Comparison of ENCODE assay signal across 27 mouse cellular contexts in the genomic region with DNA sequence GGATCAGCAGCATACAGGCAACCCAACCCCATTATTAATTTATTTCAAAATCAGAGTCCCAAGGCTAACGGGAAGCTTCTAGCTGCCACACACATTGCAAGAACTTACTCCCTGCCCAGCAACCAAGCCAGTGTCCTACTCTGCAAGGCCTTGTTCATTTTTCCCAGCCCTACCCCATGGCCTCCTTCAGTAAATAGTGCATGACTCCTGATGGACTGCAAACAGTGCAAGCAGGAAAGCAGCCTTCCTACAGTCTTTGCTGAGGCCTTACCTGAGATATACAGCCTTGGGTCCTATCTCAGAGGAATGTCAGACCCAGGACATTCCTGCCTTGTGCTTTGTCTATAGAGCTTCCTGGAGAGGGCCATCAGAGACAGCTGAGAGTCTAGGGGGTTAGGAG. TPM values are rescaled to one million over a fixed set of nuclear protein-coding genes. Genes with fewer than 3 reads are reported as not detected.
DNase-seq lines count a peak whose midpoint lies in the region; ATAC-seq and TF ChIP-seq lines count a peak whose summit lies in the region.
"Had no signal": no experiment of that assay in that cellular context is flagged by ENCODE, and none has a peak within 500 bp of the region (broad histone marks: within the 10 kb centered on the region; RNA-seq: fewer than 3 reads in every experiment).

No protein-coding gene starts in this region.

- no peaks in the 10 kb centered on the region for H3K36me3 ChIP-seq in stomach, embryonic 15.5 days
- no peaks in the 10 kb centered on the region for H3K36me3 ChIP-seq in stomach, postnatal 0 days (ENCODE audit: control insufficient read depth, insufficient read depth, low read length)
- no peaks in the 10 kb centered on the region for H3K36me3 ChIP-seq in midbrain, embryonic 15.5 days (replicated peaks)
- H3K36me3 ChIP-seq: embryonic facial prominence, embryonic 10.5 days; embryonic facial prominence, embryonic 12.5 days; forebrain, embryonic 10.5 days; forebrain, embryonic 12.5 days had no signal

- TF ChIP-seq EP300 in stomach, postnatal 0 days (optimal IDR thresholded peaks at IDR 0.05), result no peak

- peak overlapping the region; percentile 18; the same call in 1 of the 2 replicates for H3K27ac ChIP-seq in stomach, embryonic 15.5 days
- H3K27ac ChIP-seq in stomach, postnatal 0 days (replicated peaks), result no peak overlapping the region
- no peak overlapping the region for H3K27ac ChIP-seq in midbrain, embryonic 15.5 days
- H3K27ac ChIP-seq: embryonic facial prominence, embryonic 10.5 days; embryonic facial prominence, embryonic 12.5 days; forebrain, embryonic 10.5 days; forebrain, embryonic 12.5 days had no signal

- ATAC-seq in erythroblast, adult 5-6 weeks (replicated peaks; ENCODE audit: low FRiP score, poor library complexity, severe bottlenecking), result 0 out of 2 replicates have a peak, but pooled peaks have one; percentile 34
- peak; percentile 61; the same call in 1 of the 2 replicates for ATAC-seq in stomach, embryonic 15.5 days (ENCODE audit: insufficient read depth, low FRiP score, low read depth)
- ATAC-seq in stomach, postnatal 0 days (ENCODE audit: low FRiP score, low TSS enrichment), result peak; percentile 75
- ATAC-seq in midbrain, embryonic 15.5 days (replicated peaks), result no peak
- ATAC-seq: activated CD4-positive, CD25-positive, alpha-beta regulatory T cell, adult 4 months; forebrain, embryonic 14.5 days; forebrain, embryonic 16.5 days had no signal

- WGBS in stomach, embryonic 15.5 days, result 55% methylated on average over 1 of the region's 1 CpGs
- 44% methylated on average over 1 of the region's 1 CpGs for WGBS in stomach, postnatal 0 days
- 87% methylated on average over 1 of the region's 1 CpGs for WGBS in midbrain, embryonic 15.5 days

- H3K27me3 ChIP-seq in stomach, embryonic 15.5 days (replicated peaks), result no peaks in the 10 kb centered on the region
- H3K27me3 ChIP-seq in stomach, postnatal 0 days (ENCODE audit: control insufficient read depth, insufficient read depth, low read length), result no peaks in the 10 kb centered on the region
- H3K27me3 ChIP-seq in midbrain, embryonic 15.5 days (replicated peaks), result no peaks in the 10 kb centered on the region

- no peaks in the 10 kb centered on the region for H3K9me3 ChIP-seq in stomach, embryonic 15.5 days
- H3K9me3 ChIP-seq in stomach, postnatal 0 days (ENCODE audit: control insufficient read depth, low read length), result no peaks in the 10 kb centered on the region
- H3K9me3 ChIP-seq in midbrain, embryonic 15.5 days, result no peaks in the 10 kb centered on the region
- H3K9me3 ChIP-seq: embryonic facial prominence, embryonic 10.5 days; embryonic facial prominence, embryonic 12.5 days; forebrain, embryonic 10.5 days; forebrain, embryonic 12.5 days had no signal

- H3K4me1 ChIP-seq in stomach, embryonic 15.5 days, result no peaks in the 10 kb centered on the region; the same call in 1 of the 2 replicates
- H3K4me1 ChIP-seq in stomach, postnatal 0 days (replicated peaks; ENCODE audit: control insufficient read depth, insufficient read depth), result no peaks in the 10 kb centered on the region
- H3K4me1 ChIP-seq in midbrain, embryonic 15.5 days, result no peaks in the 10 kb centered on the region
- H3K4me1 ChIP-seq: embryonic facial prominence, embryonic 12.5 days; forebrain, embryonic 12.5 days had no signal

- no peak overlapping the region for H3K4me2 ChIP-seq in stomach, embryonic 15.5 days
- no peak overlapping the region for H3K4me2 ChIP-seq in stomach, postnatal 0 days (replicated peaks; ENCODE audit: low read depth)
- H3K4me2 ChIP-seq in midbrain, embryonic 15.5 days, result no peak overlapping the region
- H3K4me2 ChIP-seq: embryonic facial prominence, embryonic 12.5 days; forebrain, embryonic 12.5 days had no signal

- TF ChIP-seq CTCF in stomach, postnatal 0 days (IDR thresholded peaks at IDR 0.05; ENCODE audit: low read depth), result no peak

- peak; percentile 52 for DNase-seq in adrenal gland, adult 8-10 months
- no peak for DNase-seq in adrenal gland, postnatal 36 days
- peak; percentile 59 for DNase-seq in stomach, postnatal 0 days (ENCODE audit: low spot score)
- no peak for DNase-seq in thymus, adult 18-20 months
- DNase-seq: cerebellum, adult 11-12 months; cerebellum, adult 2 months; cerebellum, adult 9-10 months; cerebellum, postnatal 10 days; cerebellum, postnatal 25 days had no signal

- H3K9ac ChIP-seq in stomach, embryonic 15.5 days, result no peak overlapping the region
- no peak overlapping the region for H3K9ac ChIP-seq in stomach, postnatal 0 days (ENCODE audit: low read length)
- no peak overlapping the region for H3K9ac ChIP-seq in midbrain, embryonic 15.5 days
- H3K9ac ChIP-seq: embryonic facial prominence, embryonic 12.5 days; forebrain, embryonic 12.5 days had no signal

- H3K4me3 ChIP-seq in stomach, embryonic 15.5 days (replicated peaks), result no peak overlapping the region
- no peak overlapping the region for H3K4me3 ChIP-seq in stomach, postnatal 0 days (ENCODE audit: low read depth, low read length)
- no peak overlapping the region for H3K4me3 ChIP-seq in midbrain, embryonic 15.5 days
- H3K4me3 ChIP-seq: embryonic facial prominence, embryonic 10.5 days; embryonic facial prominence, embryonic 12.5 days; erythroblast, embryonic 14.5 days; forebrain, embryonic 10.5 days; forebrain, embryonic 12.5 days had no signal

RNA-seq across cellular contexts. Expression of a gene that starts 3.6 kb away (rescaled TPM):
- total RNA-seq in adrenal gland, adult 8-10 months (2022), result not detected
- total RNA-seq in adrenal gland, postnatal 36 days (2021), result not detected
- 1.0 TPM in 1 of 2 replicates, not detected in the other for total RNA-seq in erythroblast, adult 5-6 weeks (2015; ENCODE audit: low replicate concordance)
- total RNA-seq in erythroblast, adult 5-6 weeks (2017; ENCODE audit: low replicate concordance), result not detected in 2 replicates
- polyA plus RNA-seq in stomach, embryonic 15.5 days (2015; fragmentation: Nextera tagmentation; extraction: Ambion mirVana), result 0.26 and 0.51 TPM in 2 replicates
- polyA plus RNA-seq in stomach, postnatal 0 days (2015; fragmentation: Nextera tagmentation; extraction: Ambion mirVana), result 0.23 and 0.39 TPM in 2 replicates
- not detected in 2 replicates for polyA plus RNA-seq in midbrain, embryonic 15.5 days (2015; fragmentation: Nextera tagmentation; extraction: Ambion mirVana)
- total RNA-seq: adrenal gland, adult 18-20 months; MEL had no signal
- polyA plus RNA-seq: activated CD4-positive, CD25-positive, alpha-beta regulatory T cell, adult 4 months; C2C12; cerebellum, adult 2 months; cortical plate, adult 2 months; embryonic facial prominence, embryonic 10.5 days; embryonic facial prominence, embryonic 12.5 days; embryonic facial prominence, embryonic 14.5 days; erythroblast, embryonic 14.5 days; forebrain, embryonic 10.5 days; forebrain, embryonic 12.5 days; forebrain, embryonic 14.5 days; forebrain, embryonic 16.5 days; frontal cortex, adult 2 months had no signal

RNA-seq across cellular contexts. Expression of a gene that starts 39.2 kb away (rescaled TPM):
- total RNA-seq in adrenal gland, adult 8-10 months (2022), result under 1 TPM; 0.20 to 0.77 (median 0.31) TPM
- under 1 TPM in 1 of 2 experiments, not detected in 1; 0.30 TPM for total RNA-seq in adrenal gland, postnatal 36 days (2021)
- total RNA-seq in erythroblast, adult 5-6 weeks (2015; ENCODE audit: low replicate concordance), result not detected in 2 replicates
- total RNA-seq in erythroblast, adult 5-6 weeks (2017; ENCODE audit: low replicate concordance), result not detected in 2 replicates
- polyA plus RNA-seq in stomach, embryonic 15.5 days (2015; fragmentation: Nextera tagmentation; extraction: Ambion mirVana), result 0.63 and 0.90 TPM in 2 replicates
- 1.9 and 2.6 TPM in 2 replicates for polyA plus RNA-seq in stomach, postnatal 0 days (2015; fragmentation: Nextera tagmentation; extraction: Ambion mirVana)
- not detected in 2 replicates for polyA plus RNA-seq in midbrain, embryonic 15.5 days (2015; fragmentation: Nextera tagmentation; extraction: Ambion mirVana)
- total RNA-seq: ES-E14, MEL had no signal
- polyA plus RNA-seq: activated CD4-positive, CD25-positive, alpha-beta regulatory T cell, adult 4 months; cerebellum, adult 2 months; erythroblast, embryonic 14.5 days; forebrain, embryonic 10.5 days; forebrain, embryonic 12.5 days; forebrain, embryonic 14.5 days; forebrain, embryonic 16.5 days; frontal cortex, adult 2 months had no signal

RNA-seq across cellular contexts. Expression of a gene that starts 39.9 kb away (rescaled TPM):
- 10 to 100 TPM; 36.9 to 54.8 (median 42.6) TPM for total RNA-seq in adrenal gland, adult 8-10 months (2022)
- 10 to 100 TPM; 31.9 to 40.0 TPM for total RNA-seq in adrenal gland, postnatal 36 days (2021)
- 1.3 TPM in 1 of 2 replicates, not detected in the other for total RNA-seq in erythroblast, adult 5-6 weeks (2015; ENCODE audit: low replicate concordance)
- 0.84 TPM in 1 of 2 replicates, not detected in the other for total RNA-seq in erythroblast, adult 5-6 weeks (2017; ENCODE audit: low replicate concordance)
- polyA plus RNA-seq in stomach, embryonic 15.5 days (2015; fragmentation: Nextera tagmentation; extraction: Ambion mirVana), result 11.9 and 12.4 TPM in 2 replicates
- 16.4 and 16.9 TPM in 2 replicates for polyA plus RNA-seq in stomach, postnatal 0 days (2015; fragmentation: Nextera tagmentation; extraction: Ambion mirVana)
- 23.6 and 23.7 TPM in 2 replicates for polyA plus RNA-seq in midbrain, embryonic 15.5 days (2015; fragmentation: Nextera tagmentation; extraction: Ambion mirVana)

Comparison
In these comparisons a context has a peak if more than half of its experiments do, and no peak if none do; other contexts are left out.
1. DNase-seq: peak in adrenal gland, adult 8-10 months (single experiment) and stomach, postnatal 0 days (single experiment); none in adrenal gland, postnatal 36 days (0 of 2) and thymus, adult 18-20 months (0 of 2).
2. RNA of a gene that starts 39.9 kb away (total RNA-seq): 36.9 to 54.8 TPM in adrenal gland, adult 8-10 months and 31.9 to 40.0 TPM in adrenal gland, postnatal 36 days; 0.84 to 1.3 TPM in erythroblast, adult 5-6 weeks; every median in the first group is over 10 times any median in the second.